Mouse (Mus musculus): ENCODE data around the gene Cpne6. TPM values are rescaled to one million over a fixed set of nuclear protein-coding genes. Genes with fewer than 3 reads are reported as not detected.

Gene Cpne6
- total RNA-seq, 2 experiments from 2014 or later = not detected

DNA sequence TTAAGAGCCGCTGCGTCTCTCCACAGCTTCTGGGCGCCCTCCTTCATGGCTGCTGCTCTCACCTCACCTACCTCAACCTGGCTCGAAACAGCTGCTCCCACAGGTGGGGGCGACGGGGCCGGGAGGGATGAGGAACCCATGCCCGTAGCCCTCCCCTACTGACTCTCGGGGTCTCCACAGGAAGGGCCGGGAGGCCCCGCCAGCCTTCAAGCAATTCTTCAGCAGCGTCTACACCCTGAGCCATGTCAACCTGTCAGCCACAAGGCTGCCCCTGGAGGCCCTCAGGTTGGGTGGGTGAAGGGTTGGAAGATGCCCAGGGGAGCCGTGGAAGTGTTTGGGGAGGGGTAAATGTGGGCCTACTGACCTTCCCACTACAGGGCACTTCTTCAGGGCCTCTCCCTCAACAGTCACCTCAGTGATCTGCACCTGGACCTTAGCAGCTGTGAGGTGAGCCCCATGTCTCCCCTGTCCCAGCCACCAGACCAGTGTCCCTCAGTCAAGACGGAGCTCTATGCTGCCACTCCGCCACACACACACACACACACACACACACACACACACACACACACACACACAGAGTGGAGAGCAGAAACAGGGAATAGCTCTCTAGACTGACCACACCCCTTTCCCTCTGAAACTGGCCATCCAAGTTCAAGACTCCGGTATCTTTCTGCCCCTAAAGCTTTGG lies 13.3 kb upstream of the Cpne6 start:
- no peak; the same call in 1 of the 2 replicates for ATAC-seq (replicated peaks; ENCODE audit: poor library complexity)

DNA sequence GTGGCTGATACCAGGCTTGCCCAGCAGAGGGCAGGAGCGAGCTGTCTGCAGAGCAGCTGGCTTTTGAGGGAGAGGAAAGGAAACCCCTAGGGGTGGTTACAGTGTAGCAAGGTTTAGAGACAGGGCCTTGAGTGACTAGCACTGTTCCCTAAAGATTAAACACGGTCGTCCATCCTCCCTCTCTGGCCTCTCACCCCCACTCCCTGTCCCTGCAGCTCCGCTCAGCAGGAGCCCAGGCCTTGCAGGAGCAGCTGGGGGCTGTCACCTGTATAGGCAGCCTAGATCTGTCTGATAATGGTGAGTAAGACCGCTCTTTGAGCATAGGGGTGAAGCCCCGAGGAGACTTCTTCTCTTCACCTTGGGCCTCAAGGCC lies 12.8 kb upstream of the Cpne6 start:
- peak; percentile 99 for ATAC-seq (replicated peaks; ENCODE audit: poor library complexity)

DNA sequence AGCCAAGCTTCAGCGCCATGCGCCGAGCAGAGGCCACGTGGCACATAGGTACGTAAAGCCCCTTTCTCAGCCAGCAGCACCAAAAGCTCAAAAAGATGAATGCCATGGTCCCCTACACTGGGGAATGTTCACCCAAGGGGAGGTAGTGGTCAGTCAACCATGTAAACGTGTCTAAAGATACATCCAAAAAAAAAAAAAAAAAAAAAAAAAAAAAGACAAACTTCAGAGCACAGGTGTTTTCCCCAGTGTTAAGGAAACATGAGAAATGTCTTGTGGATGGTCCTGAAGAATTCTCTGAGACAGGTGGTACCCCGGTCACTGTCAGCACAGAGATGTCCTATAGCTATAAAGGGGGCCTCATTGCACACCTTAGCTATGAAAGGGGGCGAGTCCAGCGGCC lies 4.6 kb upstream of the Cpne6 start:
- ATAC-seq (replicated peaks; ENCODE audit: poor library complexity) = no peak

DNA sequence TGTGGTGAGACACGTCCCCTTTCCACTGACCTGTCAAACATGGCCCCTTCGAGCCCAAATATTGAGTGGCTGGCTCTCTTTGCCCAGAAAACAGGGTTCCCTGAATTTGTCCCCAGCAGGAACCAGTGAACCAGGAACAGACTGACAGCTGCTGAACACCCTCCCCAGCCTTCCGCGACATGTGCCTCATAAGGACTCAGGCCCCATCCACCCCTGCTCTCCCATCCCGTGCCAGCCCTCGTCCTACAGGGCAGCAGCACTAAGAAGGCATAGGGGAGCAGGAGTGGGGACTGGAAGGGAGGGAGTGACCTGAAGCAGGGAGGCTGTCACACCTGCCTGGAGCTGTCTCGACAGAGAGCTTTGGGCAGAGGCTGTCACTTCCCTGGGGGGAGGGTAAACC lies 2.4 kb upstream of the Cpne6 start:
- ATAC-seq (replicated peaks; ENCODE audit: poor library complexity) = no peak

DNA sequence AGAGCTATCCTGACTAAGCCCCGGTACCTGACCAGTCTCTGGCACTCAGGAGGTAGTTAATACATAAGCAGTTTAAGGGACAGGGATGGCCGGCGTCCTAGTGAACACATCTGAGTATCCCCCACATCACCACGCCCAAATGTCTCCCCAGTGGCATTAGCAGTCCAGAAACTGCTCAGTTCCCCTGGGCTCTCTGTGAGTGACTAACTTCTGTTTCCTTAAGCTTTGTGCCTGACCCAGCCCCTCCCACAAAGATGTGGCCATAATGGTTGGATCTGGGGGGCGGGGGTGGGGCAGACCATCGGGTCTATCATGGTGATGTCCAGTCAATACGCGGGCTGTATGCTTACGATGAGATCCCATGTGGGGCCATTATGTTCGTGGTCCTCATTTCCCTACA lies 705 bp upstream of the Cpne6 start:
- ATAC-seq (replicated peaks; ENCODE audit: poor library complexity) = no peak

DNA sequence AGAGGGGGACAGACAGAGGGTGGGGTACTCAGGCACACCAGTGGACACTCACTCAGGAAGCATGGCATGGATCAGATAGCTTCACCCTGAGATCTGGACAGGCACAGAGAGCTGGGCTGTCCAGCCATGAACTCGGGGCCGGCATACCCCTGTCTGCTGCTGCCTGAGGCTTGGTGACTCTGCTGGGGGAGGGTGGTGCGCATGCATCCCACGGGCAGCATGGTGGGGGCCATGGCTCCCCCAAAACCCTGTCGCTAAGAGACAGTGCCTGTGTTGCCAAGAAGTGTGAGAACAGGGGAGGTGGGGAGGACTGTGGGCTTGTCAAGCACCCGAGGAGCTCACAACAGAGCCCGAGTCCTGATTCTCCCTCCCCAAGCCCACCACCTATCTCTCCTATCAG lies 792 bp downstream of the Cpne6 start:
- no peak for ATAC-seq (replicated peaks; ENCODE audit: poor library complexity)

DNA sequence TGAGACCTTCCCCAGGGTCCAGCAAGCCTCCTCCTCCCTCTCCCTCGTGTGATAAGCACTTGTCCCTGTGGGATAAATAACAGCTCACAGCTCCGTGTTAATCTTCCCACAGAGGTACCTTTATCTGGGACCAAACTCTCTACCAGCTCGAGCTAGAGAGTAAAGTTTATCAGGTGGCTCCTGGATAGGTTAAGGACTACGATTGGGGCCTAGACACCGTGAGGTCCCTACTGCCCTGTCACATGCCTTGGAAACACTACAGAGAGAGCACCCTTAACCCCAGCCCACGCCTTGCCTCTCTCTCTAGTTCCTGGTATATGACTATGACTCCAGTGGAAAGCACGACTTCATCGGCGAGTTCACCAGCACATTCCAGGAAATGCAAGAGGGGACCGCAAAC lies 3.7 kb downstream of the Cpne6 start:
- ATAC-seq (replicated peaks; ENCODE audit: poor library complexity) = no peak

DNA sequence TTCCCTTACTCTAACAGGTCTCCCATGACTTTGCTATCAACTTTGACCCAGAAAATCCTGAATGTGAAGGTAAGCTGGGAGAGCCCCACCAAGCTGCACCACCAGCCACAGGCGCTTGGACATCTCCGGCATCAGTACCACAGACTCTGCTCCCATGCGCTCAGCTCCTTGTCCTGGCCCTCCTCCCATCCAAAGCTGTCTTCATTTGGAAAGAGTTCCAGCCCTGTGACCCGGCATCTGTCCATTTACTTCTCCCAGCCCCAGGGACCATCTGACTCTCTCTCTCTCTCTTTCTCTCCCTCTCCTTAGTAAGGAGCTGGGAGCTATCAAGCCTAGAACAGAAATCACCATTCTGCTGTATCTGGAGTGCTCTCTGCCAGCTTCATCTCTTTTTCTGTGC lies 5.6 kb downstream of the Cpne6 start:
- ATAC-seq (replicated peaks; ENCODE audit: poor library complexity) = no peak

DNA sequence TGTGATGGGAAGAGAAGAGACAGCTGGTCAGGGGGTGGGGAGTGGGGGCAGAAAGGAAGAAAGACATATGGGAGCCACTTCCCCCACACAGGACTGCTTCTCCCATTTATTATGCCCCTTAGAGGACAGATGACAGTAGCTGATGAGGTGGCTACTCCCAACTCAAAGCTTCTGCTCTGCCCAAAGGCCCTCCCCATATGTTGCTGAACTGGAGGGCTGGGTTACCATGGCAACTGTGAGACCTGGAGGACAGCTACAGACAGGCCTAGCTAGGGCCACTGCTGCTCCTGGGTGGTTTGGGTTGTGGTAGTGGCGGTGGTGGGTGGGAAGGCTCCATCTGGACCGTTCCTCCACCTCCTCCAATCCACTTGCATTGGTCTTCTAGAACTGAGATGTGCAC lies 8.7 kb downstream of the Cpne6 start:
- ATAC-seq (replicated peaks; ENCODE audit: poor library complexity) = no peak

DNA sequence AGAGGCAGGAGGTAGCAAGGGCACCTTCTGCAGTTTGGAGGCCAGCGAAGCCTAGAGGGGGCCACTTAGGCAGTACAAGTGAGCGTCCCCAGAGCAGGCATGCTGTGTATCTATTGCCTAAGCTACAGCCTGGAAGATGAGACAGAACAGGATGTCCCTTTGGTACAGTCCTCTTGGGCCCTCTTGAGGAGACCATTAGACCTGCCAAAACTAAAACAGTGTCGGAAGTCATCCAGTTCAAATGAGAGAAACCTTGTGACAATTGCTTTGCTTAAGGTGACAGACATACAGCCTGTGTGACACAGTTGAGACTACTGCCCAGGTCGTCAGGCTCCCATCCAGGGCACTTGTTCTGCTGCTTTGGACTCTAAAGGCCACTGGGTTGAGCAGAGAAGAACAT lies 9.4 kb downstream of the Cpne6 start:
- no peak for ATAC-seq (replicated peaks; ENCODE audit: poor library complexity)

DNA sequence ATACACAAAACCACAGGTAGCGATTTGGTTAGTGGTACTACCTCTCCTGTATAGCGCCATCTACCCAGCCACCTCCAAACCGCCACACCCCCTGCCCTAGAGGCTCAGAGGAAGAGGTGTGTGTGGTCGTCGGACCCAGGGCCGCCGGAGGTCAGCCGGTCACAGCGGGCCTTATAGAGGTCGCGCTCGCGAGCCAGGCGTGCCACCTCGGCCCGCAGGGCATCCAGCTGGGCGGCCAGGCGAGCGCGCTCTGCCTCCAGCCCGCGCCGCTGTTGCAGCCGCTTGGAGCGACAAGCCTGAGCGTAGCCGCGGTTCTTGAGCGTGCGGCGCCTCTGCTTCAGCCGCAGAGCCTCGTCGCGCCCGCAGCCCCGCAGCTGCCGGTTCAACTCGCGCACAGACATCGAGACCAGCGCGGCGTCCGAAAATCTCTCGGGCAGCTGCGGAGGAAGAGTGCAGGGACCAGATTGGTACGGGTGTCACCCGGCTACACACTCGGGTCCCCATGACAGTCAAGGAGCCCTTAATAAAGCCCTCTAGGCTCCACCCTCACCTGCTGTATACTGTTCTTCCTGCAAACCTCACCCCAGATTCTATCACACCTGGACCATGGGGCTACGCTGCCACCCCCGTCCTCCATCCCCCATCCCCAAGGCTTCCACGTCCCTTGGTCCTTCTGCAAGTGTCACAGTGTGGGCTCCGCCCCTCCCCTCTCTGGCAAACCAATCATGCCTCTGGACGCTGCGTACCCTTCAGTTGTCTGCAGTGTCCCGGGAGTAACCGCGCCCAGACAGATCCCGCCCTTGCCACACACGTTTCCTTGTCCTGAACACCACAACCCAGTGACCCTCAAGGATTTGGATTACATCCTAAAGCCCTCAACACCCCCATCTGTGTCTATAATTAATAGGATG lies 10.5 kb downstream of the Cpne6 start:
- peak; percentile 52 for ATAC-seq (replicated peaks; ENCODE audit: poor library complexity)

DNA sequence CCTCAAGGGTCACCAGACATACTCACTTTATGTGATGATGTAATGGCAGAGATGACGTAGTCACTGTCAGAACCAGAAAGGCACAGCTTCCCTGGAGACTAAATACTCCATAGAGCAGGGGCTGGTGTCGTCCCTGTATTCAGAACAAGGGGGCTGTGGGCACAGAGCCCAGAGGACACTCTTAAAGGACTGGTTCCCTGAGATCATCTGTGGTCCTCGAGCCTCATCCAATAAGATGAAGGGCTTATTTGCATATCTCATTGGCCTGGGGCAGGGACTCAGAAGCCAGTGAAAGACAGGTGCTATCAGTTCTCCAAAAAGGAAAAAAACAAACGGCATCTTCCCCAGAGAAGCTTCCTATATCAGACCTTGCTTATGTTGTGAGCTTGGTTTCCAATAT lies 13.8 kb downstream of the Cpne6 start:
- ATAC-seq (replicated peaks; ENCODE audit: poor library complexity) = no peak

DNA sequence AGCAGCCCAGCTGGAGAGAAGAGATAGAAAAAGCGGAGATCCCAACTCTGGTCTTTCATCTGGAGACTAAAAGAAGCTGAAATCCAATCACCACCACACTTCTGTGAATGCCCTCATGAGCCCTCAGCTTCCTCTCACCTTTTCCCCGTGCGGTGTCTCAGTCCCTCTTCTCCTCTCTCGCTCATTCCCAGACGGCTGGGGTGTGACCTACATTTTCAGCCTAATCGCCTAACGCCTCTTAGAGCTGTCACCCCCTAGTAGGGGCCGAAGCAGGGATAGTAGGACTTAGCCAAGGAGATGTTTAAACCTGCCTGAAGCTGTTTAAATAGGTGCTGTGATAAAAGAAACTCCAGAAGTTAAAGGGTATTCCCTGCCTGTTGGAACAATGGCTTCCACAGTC lies 14.5 kb downstream of the Cpne6 start, which contains the start of gene Nrl:
TSS of gene Nrl (minus strand) at position 197 of the 400 bp plus-strand sequence.
- ATAC-seq (replicated peaks; ENCODE audit: poor library complexity) = no peak

DNA sequence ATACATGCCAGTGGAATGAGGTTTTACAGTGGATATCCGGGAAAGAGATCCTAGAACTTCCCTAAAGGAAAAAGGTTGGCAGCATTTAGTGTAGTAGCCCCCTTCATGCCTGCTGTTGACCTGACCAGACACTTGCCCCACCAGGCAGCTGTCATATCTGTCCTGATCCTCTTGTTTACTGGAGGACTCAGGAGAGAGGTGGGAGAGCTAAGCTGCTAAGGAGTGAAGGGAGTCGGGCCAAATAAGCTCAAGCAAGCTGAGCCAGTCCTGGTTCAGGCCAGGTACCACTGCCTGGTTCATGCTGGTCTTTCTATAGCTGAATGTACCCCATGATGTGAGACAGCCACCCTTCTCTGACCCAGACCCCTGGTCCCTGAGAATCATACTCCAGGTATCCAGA lies 16.4 kb downstream of the Cpne6 start:
- ATAC-seq (replicated peaks; ENCODE audit: poor library complexity) = no peak

DNA sequence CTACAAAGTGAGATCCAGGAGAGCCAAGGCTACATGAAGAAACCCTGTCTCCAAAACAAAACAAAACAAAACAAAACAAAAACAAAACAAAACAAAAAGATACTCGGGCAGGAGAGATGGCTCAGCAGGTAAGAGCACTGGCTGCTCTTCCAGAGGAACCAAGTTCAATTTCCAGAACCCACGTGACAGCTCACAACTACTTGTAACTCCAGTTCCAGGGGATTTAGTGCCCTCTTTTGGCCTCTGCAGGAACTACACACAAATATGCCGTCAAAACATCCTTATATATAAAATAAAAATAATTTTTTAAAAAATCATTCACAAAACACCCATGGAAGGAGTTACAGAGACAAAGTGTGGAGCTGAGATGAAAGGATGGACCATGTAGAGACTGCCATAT lies 17.7 kb downstream of the Cpne6 start:
- ATAC-seq (replicated peaks; ENCODE audit: poor library complexity) = peak; percentile 83

DNA sequence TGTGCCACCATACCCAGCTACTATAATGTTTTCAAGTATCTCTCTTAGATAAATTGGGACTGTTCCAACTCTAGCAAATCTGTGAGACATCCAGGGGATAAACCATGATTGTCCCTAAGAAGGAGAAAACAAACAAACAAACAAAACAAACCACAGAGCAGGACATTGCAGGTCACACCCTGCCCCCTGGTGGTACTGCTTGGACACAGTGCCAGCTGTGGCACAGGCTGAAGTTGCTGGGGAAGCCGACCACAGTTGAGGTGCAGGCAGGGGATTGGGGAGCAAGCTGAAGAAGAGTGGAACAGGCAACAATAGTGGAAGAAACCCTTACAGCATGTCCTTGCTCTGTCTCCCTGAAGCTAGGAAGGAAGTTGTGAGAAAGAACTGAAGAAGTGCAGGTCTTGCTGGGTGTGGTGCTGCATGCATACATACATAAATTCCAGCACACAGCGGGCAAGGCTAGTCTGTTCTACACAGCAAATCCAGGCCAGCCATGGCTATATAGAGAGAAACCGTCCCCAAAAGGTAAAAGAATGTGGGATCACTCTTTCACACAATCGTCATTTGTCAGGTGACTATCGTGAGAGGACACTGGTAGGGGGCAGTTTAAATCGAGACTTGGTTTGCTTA lies 26.0 kb downstream of the Cpne6 start:
- peak; percentile 35 for ATAC-seq (replicated peaks; ENCODE audit: poor library complexity)

DNA sequence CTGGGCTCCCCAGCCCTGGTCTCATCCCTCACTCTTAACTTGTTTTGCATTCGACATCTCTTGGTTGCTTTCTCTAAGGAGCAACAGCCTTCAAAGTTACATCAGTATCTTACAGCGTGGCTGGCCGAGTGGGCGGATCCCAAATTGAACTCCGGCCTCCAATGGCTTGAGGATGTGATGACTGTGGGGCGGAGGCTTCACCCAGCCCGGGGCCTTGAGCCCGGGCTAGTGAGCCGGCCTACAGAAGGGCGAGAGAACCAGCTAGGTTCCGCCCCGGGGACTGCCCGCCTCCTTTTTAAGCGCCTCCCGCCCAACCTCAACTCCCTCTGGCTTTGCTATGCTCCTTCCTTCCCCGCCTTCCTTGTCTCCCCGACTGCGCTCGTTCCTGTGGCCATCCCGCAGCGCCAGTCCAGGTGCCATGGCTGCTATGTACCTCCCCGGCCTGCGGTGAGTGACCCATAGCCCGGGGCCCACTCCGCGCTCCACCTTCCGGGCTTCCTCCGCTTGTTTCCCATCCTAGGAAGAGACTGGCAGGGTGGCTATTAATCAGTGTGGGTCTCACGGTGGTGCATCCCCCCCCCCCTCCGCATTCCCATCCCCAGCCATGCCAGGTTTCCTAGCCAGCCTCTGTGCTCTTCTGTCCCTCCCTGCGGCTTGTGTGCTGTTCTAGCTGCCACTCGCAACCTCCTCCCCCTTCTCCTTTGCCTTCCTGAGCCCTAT lies 30.0 kb downstream of the Cpne6 start, which contains the start of gene Pck2:
TSS of gene Pck2 (plus strand) at position 200 of the 720 bp plus-strand sequence.
- ATAC-seq (replicated peaks; ENCODE audit: poor library complexity) = peak; percentile 86

DNA sequence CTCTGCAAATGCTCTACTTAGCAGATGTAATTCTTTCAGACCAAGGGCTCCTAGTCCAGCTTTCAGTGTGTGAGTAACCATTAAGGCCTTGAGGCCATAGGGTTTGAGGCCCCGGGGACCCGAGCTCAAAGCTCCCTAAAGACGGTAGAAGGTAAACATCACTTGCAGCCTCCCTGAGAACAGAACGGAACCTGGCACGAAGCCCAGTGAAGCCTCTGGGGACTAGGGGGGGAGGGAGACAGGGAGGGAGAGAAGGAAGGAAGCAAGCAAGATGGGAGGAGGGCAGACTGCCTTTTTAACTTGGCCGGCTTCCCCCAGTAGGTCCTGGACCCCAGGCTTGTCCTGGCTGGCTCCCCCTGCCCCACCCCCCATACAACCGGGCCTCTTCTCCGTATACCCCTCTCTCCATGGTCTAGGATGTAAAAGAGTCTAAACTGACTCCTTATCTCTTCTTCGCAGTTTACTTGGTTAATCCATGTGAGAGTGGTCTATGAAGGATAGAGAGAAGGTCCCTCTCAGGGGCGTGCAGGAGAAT lies 30.6 kb downstream of the Cpne6 start:
- peak; percentile 29 for ATAC-seq (replicated peaks; ENCODE audit: poor library complexity)

DNA sequence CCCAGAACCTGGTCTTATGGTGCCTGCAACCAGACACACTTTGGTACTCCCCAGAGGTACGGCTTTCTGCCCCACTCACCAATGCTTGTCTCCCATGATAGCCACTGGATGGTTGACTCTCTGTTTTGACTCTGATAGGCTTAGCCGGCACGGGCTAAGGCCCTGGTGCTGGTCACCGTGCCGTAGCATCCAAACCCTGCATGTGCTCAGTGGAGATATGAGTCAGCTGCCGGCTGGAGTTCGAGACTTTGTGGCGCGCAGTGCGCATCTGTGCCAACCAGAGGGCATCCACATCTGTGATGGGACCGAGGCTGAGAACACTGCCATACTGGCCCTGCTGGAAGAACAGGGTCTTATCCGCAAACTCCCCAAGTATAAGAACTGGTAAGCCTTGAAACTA lies 32.0 kb downstream of the Cpne6 start:
- peak; percentile 49 for ATAC-seq (replicated peaks; ENCODE audit: poor library complexity)

DNA sequence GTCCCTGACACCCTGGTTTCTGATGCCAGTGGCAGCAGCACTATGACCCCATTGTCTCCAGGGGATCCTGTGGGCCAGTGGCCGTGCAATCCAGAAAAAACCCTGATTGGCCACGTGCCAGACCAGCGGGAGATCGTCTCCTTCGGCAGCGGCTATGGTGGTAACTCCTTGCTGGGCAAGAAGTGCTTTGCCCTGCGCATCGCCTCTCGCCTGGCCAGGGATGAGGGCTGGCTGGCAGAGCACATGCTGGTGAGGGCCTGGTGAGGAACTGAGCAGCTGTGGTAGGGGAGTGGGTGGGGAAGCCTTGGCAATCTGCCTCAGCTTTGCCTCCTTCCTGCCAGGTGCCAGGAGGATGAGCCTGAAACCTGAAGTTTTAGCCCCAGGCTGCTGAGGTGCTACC lies 34.1 kb downstream of the Cpne6 start:
- no peak for ATAC-seq (replicated peaks; ENCODE audit: poor library complexity)

DNA sequence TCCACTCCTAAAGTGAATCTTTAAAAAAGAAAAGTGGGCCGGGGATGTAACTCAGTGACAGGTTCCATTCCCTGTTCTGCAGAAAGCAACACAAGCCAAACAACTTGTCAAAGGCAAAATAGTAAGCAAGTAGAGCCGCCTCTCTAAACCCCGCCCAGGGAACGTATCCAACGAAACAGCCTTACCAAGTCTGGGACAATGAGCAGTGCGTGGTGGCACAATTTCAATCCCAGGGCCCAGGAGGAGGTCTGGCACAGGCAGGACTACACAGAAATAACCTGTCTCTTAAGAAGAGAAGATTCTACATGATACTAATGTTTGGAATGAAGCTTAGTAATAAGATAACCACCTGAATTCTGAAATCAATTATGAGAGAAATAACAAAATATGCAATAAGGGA lies 39.9 kb downstream of the Cpne6 start:
- no peak for ATAC-seq (replicated peaks; ENCODE audit: poor library complexity)

Measured in megakaryocyte progenitor cell, adult 5-6 weeks (primary cell).